8 mouse cellular contexts compared by ENCODE assay signal in genomic region chr5:140505208-140505780, GRCm38 (mm10). TPM values are rescaled to one million over a fixed set of nuclear protein-coding genes. Genes with fewer than 3 reads are reported as not detected.
DNase-seq lines count a peak whose midpoint lies in the region; ATAC-seq and TF ChIP-seq lines count a peak whose summit lies in the region.

Gene Chst12, plus strand, starts transcription at chr5:140505550.

- peak; percentile 95; the same call in 1 of the 2 replicates for TF ChIP-seq POLR2A in bone marrow, adult 2 months (IDR thresholded peaks at IDR 0.05; ENCODE audit: borderline replicate concordance, control insufficient read depth, low read depth, low read length)
- TF ChIP-seq POLR2A in limb, embryonic 14.5 days (IDR thresholded peaks at IDR 0.05; ENCODE audit: borderline replicate concordance, extremely low read depth, insufficient read depth, insufficient read length): peak; percentile 85; the same call in 1 of the 2 replicates

- peak within 1 kb of the TSS; percentile 61 for H3K9ac ChIP-seq in embryonic facial prominence, embryonic 15.5 days
- H3K9ac ChIP-seq in limb, embryonic 14.5 days (ENCODE audit: low read depth, low read length, severe bottlenecking): peak within 1 kb of the TSS; percentile 63
- H3K9ac ChIP-seq in midbrain, postnatal 0 days (replicated peaks; ENCODE audit: low read length, poor library complexity, severe bottlenecking): peak within 1 kb of the TSS; percentile 51

- H3K36me3 ChIP-seq in embryonic facial prominence, embryonic 15.5 days: no peaks in the 10 kb centered on the region
- no peaks in the 10 kb centered on the region for H3K36me3 ChIP-seq in limb, embryonic 14.5 days (ENCODE audit: control insufficient read depth, insufficient read depth, low read length)
- H3K36me3 ChIP-seq in midbrain, postnatal 0 days (ENCODE audit: insufficient read depth, low read length): no peaks in the 10 kb centered on the region

- TF ChIP-seq CTCF in bone marrow, adult 2 months (IDR thresholded peaks at IDR 0.05; ENCODE audit: control insufficient read depth, insufficient read depth, low read length): peak; percentile 11; the same call in 1 of the 2 replicates
- 0 out of 2 replicates have a peak, but pooled peaks have one; percentile 18 for TF ChIP-seq CTCF in midbrain, postnatal 0 days (IDR thresholded peaks at IDR 0.05)

- peaks cover 16% of the 10 kb centered on the region for H3K4me1 ChIP-seq in bone marrow, adult 2 months (ENCODE audit: control insufficient read depth, insufficient read depth, low read length)
- H3K4me1 ChIP-seq in embryonic facial prominence, embryonic 15.5 days: peaks cover 70% of the 10 kb centered on the region
- peaks cover 42% of the 10 kb centered on the region for H3K4me1 ChIP-seq in limb, embryonic 14.5 days (ENCODE audit: control insufficient read depth, insufficient read depth, low read length)
- peaks cover 7% of the 10 kb centered on the region; the same call in 1 of the 2 replicates for H3K4me1 ChIP-seq in midbrain, postnatal 0 days (ENCODE audit: insufficient read depth, low read length)

- H3K4me2 ChIP-seq in embryonic facial prominence, embryonic 15.5 days (replicated peaks): peak within 1 kb of the TSS; percentile 85
- peak within 1 kb of the TSS; percentile 61 for H3K4me2 ChIP-seq in limb, embryonic 14.5 days (replicated peaks; ENCODE audit: low read depth, low read length, severe bottlenecking)
- H3K4me2 ChIP-seq in midbrain, postnatal 0 days (ENCODE audit: low read depth, low read length, poor library complexity, severe bottlenecking): peak within 1 kb of the TSS; percentile 67

- peak; percentile 100 for DNase-seq in 416B (ENCODE audit: low read depth)
- peak; percentile 99 for DNase-seq in heart, adult 8-10 months (ENCODE audit: low spot score)
- peak; percentile 99 for DNase-seq in kidney, adult 9 months
- DNase-seq in limb, embryonic 14.5 days (ENCODE audit: low spot score): peak; percentile 99
- peak; percentile 99 for DNase-seq in midbrain, postnatal 0 days (ENCODE audit: low spot score)
- DNase-seq in spleen, postnatal 14 days (ENCODE audit: low spot score in 2 of 2): peak; percentile 98

- H3K27ac ChIP-seq in bone marrow, adult 2 months (ENCODE audit: control insufficient read depth, insufficient read depth, low read depth, low read length, poor library complexity): peak within 1 kb of the TSS; percentile 94
- H3K27ac ChIP-seq in embryonic facial prominence, embryonic 15.5 days (replicated peaks): peak within 1 kb of the TSS; percentile 83
- peak within 1 kb of the TSS; percentile 40 for H3K27ac ChIP-seq in limb, embryonic 14.5 days (replicated peaks; ENCODE audit: low read depth, low read length)
- H3K27ac ChIP-seq in midbrain, postnatal 0 days (ENCODE audit: low read depth, low read length): peak within 1 kb of the TSS; percentile 45

- H3K9me3 ChIP-seq in embryonic facial prominence, embryonic 15.5 days (replicated peaks): no peaks in the 10 kb centered on the region
- H3K9me3 ChIP-seq in limb, embryonic 14.5 days (ENCODE audit: control insufficient read depth, low read length): no peaks in the 10 kb centered on the region
- H3K9me3 ChIP-seq in midbrain, postnatal 0 days (ENCODE audit: low read length): no peaks in the 10 kb centered on the region

- H3K4me3 ChIP-seq in bone marrow, adult 2 months (replicated peaks; ENCODE audit: control insufficient read depth, low read depth, low read length): peak within 1 kb of the TSS; percentile 79
- H3K4me3 ChIP-seq in embryonic facial prominence, embryonic 15.5 days (replicated peaks): peak within 1 kb of the TSS; percentile 72
- H3K4me3 ChIP-seq in limb, embryonic 14.5 days (replicated peaks; ENCODE audit: low read length): peak within 1 kb of the TSS; percentile 64
- H3K4me3 ChIP-seq in midbrain, postnatal 0 days (ENCODE audit: low read depth, low read length): peak within 1 kb of the TSS; percentile 56

- H3K27me3 ChIP-seq in embryonic facial prominence, embryonic 15.5 days: no peaks in the 10 kb centered on the region
- H3K27me3 ChIP-seq in limb, embryonic 14.5 days (ENCODE audit: control insufficient read depth, insufficient read depth, low read length): no peaks in the 10 kb centered on the region
- no peaks in the 10 kb centered on the region; the same call in 1 of the 2 replicates for H3K27me3 ChIP-seq in midbrain, postnatal 0 days (ENCODE audit: insufficient read depth, low read length)

- under 1% methylated on average over 38 of the region's 38 CpGs for WGBS in bone marrow, adult 2 months
- WGBS in embryonic facial prominence, embryonic 15.5 days: under 1% methylated on average over 38 of the region's 38 CpGs
- WGBS in limb, embryonic 14.5 days: under 1% methylated on average over 33 of the region's 38 CpGs
- 0% methylated on average over 33 of the region's 38 CpGs for WGBS in midbrain, postnatal 0 days

- peak; percentile 96 for ATAC-seq in embryonic facial prominence, embryonic 15.5 days (ENCODE audit: insufficient number of reproducible peaks, low FRiP score, low TSS enrichment, low read depth)
- peak; percentile 95 for ATAC-seq in limb, embryonic 14.5 days (ENCODE audit: low FRiP score, low read depth)
- ATAC-seq in midbrain, postnatal 0 days (ENCODE audit: low FRiP score): peak; percentile 96

RNA-seq across cellular contexts. Expression of gene Chst12, which starts in this region (rescaled TPM):
- 13.2 and 25.2 TPM in 2 replicates for polyA plus RNA-seq in bone marrow, adult 2 months (2011; ENCODE audit: insufficient read depth, insufficient read length, low replicate concordance, missing spikeins)
- polyA plus RNA-seq in embryonic facial prominence, embryonic 15.5 days (2015; fragmentation: Nextera tagmentation; extraction: Ambion mirVana): 28.9 and 30.6 TPM in 2 replicates
- total RNA-seq in heart, adult 8-10 months (2022): 1 to 10 TPM; 3.9 to 5.2 (median 4.6) TPM
- 22.9 and 28.4 TPM in 2 replicates for polyA plus RNA-seq in limb, embryonic 14.5 days (2012; rRNA removed)
- 22.4 and 22.6 TPM in 2 replicates for polyA plus RNA-seq in limb, embryonic 14.5 days (2014; fragmentation: Nextera tagmentation; extraction: Ambion mirVana)
- total RNA-seq in midbrain, postnatal 0 days (2014; rRNA removed): 11.0 and 15.8 TPM in 2 replicates
- polyA plus RNA-seq in midbrain, postnatal 0 days (2015; fragmentation: Nextera tagmentation; extraction: Ambion mirVana): 21.8 and 27.3 TPM in 2 replicates

Comparison
In these comparisons a context has a peak if more than half of its experiments do, and no peak if none do; other contexts are left out.
1. Peak in every context shown above with its lines: DNase-seq, ATAC-seq, H3K4me3 ChIP-seq and H3K27ac ChIP-seq.
2. H3K27ac ChIP-seq: peak in every context shown above with its lines; median percentile 94 in bone marrow, adult 2 months; 83 in embryonic facial prominence, embryonic 15.5 days; 45 in midbrain, postnatal 0 days; 40 in limb, embryonic 14.5 days.